Mouse (Mus musculus) thymus, postnatal 14 days (tissue): ENCODE measurements around the gene Naa40.

ENCODE experiments used
- DNase-seq: peaks from one replicate; pipeline ENCODE4 v3.0.0; 2021

The Naa40 gene

DNA sequence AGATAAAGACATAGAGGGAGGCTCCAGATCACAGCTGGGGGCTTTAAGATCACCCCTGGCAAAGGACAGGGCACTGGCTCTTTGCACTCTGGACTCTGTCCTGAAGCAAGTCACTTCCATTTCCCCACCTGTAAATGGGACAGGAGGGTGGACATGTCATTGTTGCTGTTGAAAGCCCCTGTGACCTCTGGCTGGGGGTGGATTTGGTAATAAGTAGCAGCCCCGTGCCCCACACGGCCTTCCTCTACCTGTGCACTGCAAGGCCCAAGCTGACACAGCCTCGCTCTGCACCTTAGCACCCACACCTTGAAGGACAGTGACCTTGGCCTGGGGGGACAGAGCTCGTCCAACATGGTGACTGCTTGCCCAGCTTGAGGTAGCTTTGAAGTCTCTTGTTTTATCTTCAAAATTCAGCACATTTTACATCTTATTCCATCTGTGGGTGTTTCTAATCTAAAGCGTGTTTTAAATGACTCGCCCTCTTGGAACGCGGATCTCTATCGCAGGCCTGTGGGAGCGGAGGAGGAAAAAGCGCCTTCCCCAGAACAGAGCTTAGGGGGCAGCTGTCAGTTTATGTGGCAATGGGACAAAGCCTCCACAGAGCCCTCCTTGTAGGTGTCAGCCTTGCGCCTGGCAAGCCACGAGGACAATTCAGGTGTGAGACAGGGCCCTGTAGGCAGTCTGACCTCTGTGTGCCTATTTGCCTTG, 63.0 kb downstream of the Naa40 start:
- DNase-seq = no peak

DNA sequence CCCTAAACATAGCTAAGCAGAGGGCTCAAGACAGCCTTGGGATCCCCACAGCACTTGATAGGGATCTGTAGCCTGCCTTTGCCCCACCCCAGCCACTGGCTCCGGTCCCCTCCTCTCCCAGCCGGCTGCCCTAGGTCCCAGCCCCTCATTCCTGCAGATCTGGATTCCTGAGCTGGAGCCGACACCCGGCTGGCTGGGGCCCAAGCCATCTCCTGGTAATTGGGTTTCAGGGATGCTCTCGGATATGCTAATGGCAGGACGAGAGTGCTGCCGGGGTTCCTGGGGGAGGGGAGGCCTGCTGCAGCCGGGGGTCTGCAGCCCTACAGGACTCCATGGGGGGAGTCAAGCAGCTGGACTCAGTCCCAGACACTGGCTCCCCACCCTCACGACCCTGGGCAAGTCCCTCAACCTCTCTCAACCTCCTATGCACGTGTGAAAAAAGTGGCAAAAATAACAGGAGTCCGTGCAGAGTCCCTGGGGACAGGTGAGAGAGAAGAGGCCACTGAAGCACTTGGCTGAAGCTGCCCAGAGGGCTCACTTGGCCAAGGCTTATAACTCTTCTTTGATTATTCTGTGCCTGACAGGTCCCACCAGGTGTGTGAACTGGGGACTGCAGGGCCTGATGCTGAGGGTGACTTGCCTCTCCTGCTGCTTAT, 64.8 kb downstream of the Naa40 start:
- no peak for DNase-seq
